Mouse (Mus musculus) gastrocnemius, adult 2 months (tissue): ENCODE measurements around the gene Ace3. TPM values are rescaled to one million over a fixed set of nuclear protein-coding genes. Genes with fewer than 3 reads are reported as not detected.

Experiments used
- DNase-seq: peaks from one replicate; pipeline ENCODE4 v3.0.0; 2022
- H3K27ac ChIP-seq: fragments of 200-600 bp; 2 replicates; pipeline ENCODE4 v1.8.1; 2022; ENCODE audit warnings: mild to moderate bottlenecking
- H3K4me3 ChIP-seq: fragments of 200-600 bp; 2 replicates; pipeline ENCODE4 v1.8.1; 2022; ENCODE audit warnings: mild to moderate bottlenecking, moderate library complexity
- CTCF ChIP-seq: fragments of 200-600 bp; IDR thresholded peaks from 2 replicates; pipeline ENCODE4 v1.8.1; 2022; ENCODE audit warnings: antibody characterized with exemption, mild to moderate bottlenecking, moderate library complexity
- intact Hi-C: fragments of 180-260 bp; cut with DNase I; formaldehyde crosslinking; loops from one replicate; pipeline ENCODE4 v1.15.1; 2025
- total RNA-seq, 2 experiments: library from RNA; stranded (reverse); gene quantifications; 2 replicates each; pipeline ENCODE4 v1.2.3; 2021

Gene Ace3
- total RNA-seq, 2 experiments from 2014 or later = not detected

- intact Hi-C loops = no loop called here
- Histone ChIP-seq H3K27ac (no peak overlapping the region), H3K4me3 (no peak overlapping the region)
- DNase-seq = no peak
- TF ChIP-seq CTCF = peak; percentile 25; the same call in 1 of the 2 replicates
Measured at GRCm38 (mm10) chr11:105964691-105965090, 29.8 kb upstream of the Ace3 start.

- intact Hi-C loops = no loop called here
- TF ChIP-seq CTCF = no peak
- no peak for DNase-seq
- H3K4me3 ChIP-seq = no peak overlapping the region
- peak overlapping the region; percentile 28; the same call in 1 of the 2 replicates for H3K27ac ChIP-seq
Measured at GRCm38 (mm10) chr11:105966288-105966687, 28.2 kb upstream of the Ace3 start.

GRCm38 (mm10) chr11:105967741-105968574 lies 26.5 kb upstream of the Ace3 start, which contains the start of gene Ace:
Gene Ace, plus strand, starts transcription at chr11:105967945.
- intact Hi-C loops = loop anchor here (2.0 kb wide), 2 partner anchors 31 to 39 kb away; no protein-coding TSS in a partner anchor
- Histone ChIP-seq H3K27ac (peak within 1 kb of the TSS; percentile 82), H3K4me3 (peak within 1 kb of the TSS; percentile 83)
- TF ChIP-seq CTCF = no peak
- DNase-seq = peak; percentile 73

- Histone ChIP-seq H3K4me3 (peak overlapping the region; percentile 83), H3K27ac (peak overlapping the region; percentile 82)
- no peak for TF ChIP-seq CTCF
- intact Hi-C loops = loop anchor here (2.0 kb wide), 2 partner anchors 32 to 40 kb away; no protein-coding TSS in a partner anchor
- DNase-seq = no peak
Measured at GRCm38 (mm10) chr11:105968948-105969347, 25.5 kb upstream of the Ace3 start.

GRCm38 (mm10) chr11:105969516-105969915 lies 25.0 kb upstream of the Ace3 start:
- peak overlapping the region; percentile 83 for H3K4me3 ChIP-seq
- peak; percentile 77 for TF ChIP-seq CTCF
- DNase-seq = peak; percentile 76
- intact Hi-C loops = loop anchor here (2.0 kb wide), 2 partner anchors 33 to 41 kb away; no protein-coding TSS in a partner anchor
- peak overlapping the region; percentile 82 for H3K27ac ChIP-seq

GRCm38 (mm10) chr11:105974593-105974992 lies 19.9 kb upstream of the Ace3 start:
- peak overlapping the region; percentile 38; the same call in 1 of the 2 replicates for H3K27ac ChIP-seq
- TF ChIP-seq CTCF = no peak
- intact Hi-C loops = loop anchor here (10.0 kb wide), 1 partner anchor 50 kb away; no protein-coding TSS in a partner anchor
- DNase-seq = peak; percentile 81
- no peak overlapping the region for H3K4me3 ChIP-seq

GRCm38 (mm10) chr11:105975050-105975449 lies 19.4 kb upstream of the Ace3 start:
- TF ChIP-seq CTCF = no peak
- peak; percentile 36 for DNase-seq
- intact Hi-C loops = loop anchor here (10.0 kb wide), 1 partner anchor 50 kb away; no protein-coding TSS in a partner anchor
- Histone ChIP-seq H3K4me3 (no peak overlapping the region), H3K27ac (peak overlapping the region; percentile 38; the same call in 1 of the 2 replicates)

- no peak for TF ChIP-seq CTCF
- DNase-seq = no peak
Measured at GRCm38 (mm10) chr11:105975636-105976035, 18.8 kb upstream of the Ace3 start.

GRCm38 (mm10) chr11:105978232-105978631 lies 16.2 kb upstream of the Ace3 start:
- intact Hi-C loops = loop anchor here (10.0 kb wide), 1 partner anchor 47 kb away; no protein-coding TSS in a partner anchor
- TF ChIP-seq CTCF = no peak
- no peak overlapping the region for H3K4me3 ChIP-seq
- no peak for DNase-seq
- H3K27ac ChIP-seq = no peak overlapping the region

More at GRCm38 (mm10) chr11:105975636-105976035, 18.8 kb upstream of the Ace3 start:
- Histone ChIP-seq H3K4me3 (no peak overlapping the region), H3K27ac (no peak overlapping the region)
- intact Hi-C loops = loop anchor here (10.0 kb wide), 1 partner anchor 49 kb away; no protein-coding TSS in a partner anchor

GRCm38 (mm10) chr11:105978634-105979033 lies 15.8 kb upstream of the Ace3 start:
- TF ChIP-seq CTCF = no peak
- intact Hi-C loops = loop anchor here (10.0 kb wide), 1 partner anchor 46 kb away; no protein-coding TSS in a partner anchor
- DNase-seq = no peak

GRCm38 (mm10) chr11:105984452-105984851 lies 10.0 kb upstream of the Ace3 start:
- TF ChIP-seq CTCF = no peak
- no peak for DNase-seq
- intact Hi-C loops = no loop called here
- no peak overlapping the region for H3K27ac ChIP-seq
- no peak overlapping the region for H3K4me3 ChIP-seq

More at GRCm38 (mm10) chr11:105978634-105979033, 15.8 kb upstream of the Ace3 start:
- no peak overlapping the region for H3K27ac ChIP-seq
- H3K4me3 ChIP-seq = no peak overlapping the region

GRCm38 (mm10) chr11:105987446-105987845 lies 7.0 kb upstream of the Ace3 start:
- H3K4me3 ChIP-seq = no peak overlapping the region
- intact Hi-C loops = no loop called here
- DNase-seq = no peak
- H3K27ac ChIP-seq = peak overlapping the region; percentile 31; the same call in 1 of the 2 replicates
- no peak for TF ChIP-seq CTCF

GRCm38 (mm10) chr11:105989446-105989845 lies 5.0 kb upstream of the Ace3 start:
- TF ChIP-seq CTCF = no peak
- peak overlapping the region; percentile 8; the same call in 1 of the 2 replicates for H3K27ac ChIP-seq
- no peak overlapping the region for H3K4me3 ChIP-seq
- intact Hi-C loops = no loop called here
- DNase-seq = no peak
